Mouse (Mus musculus): ENCODE data around the gene Slc10a7. TPM values are rescaled to one million over a fixed set of nuclear protein-coding genes. Genes with fewer than 3 reads are reported as not detected.
"Not testable (repeated sequence)": the region's sequence is repeated elsewhere in the genome, so short reads cannot be mapped to it uniquely, and the experiment has no call there.

The Slc10a7 gene
- polyA plus RNA-seq, 1 experiment from 2014 or later = 18.4 TPM

DNA sequence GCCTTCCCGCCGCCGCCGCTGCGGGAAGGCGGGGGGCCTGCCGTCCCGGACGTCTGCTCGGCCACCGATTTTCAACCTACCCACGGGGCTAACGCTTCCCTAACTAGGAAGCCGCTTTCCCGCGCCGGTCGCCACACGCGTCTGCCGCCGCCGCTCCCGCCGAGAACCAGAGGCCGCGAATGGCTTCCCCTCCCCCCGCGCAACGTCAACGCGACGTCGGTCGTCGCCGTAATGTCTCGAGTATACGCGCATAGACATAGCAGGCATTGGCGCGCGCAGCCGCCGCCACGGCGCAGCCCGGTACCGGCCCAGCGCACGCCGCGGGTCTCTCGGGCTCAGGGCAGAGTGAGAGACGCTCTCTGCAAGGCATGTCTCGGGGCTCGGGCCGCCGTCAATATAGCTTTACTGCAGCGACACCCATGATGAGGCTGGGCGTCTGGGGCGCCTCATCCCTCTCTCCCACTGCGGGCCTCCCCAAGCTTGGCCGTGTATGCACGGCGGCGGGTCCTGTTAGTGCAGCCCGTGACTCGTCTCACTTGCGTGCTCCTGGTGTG is 350 bp upstream of the Slc10a7 start, which contains the start of gene Rbmxl1:
Gene Rbmxl1 (minus strand): TSS at position 180 of the 554 bp plus-strand sequence.
- no peaks in the 10 kb centered on the region for H3K9me3 ChIP-seq (ENCODE audit: low read length)
- H3K4me3 ChIP-seq (ENCODE audit: low read length) = peak within 1 kb of the TSS; percentile 84
- no peaks in the 10 kb centered on the region for H3K27me3 ChIP-seq (ENCODE audit: insufficient read depth, low read length)
- H3K9ac ChIP-seq (replicated peaks; ENCODE audit: low read length) = peak within 1 kb of the TSS; percentile 99
- under 1% methylated on average over 64 of the region's 70 CpGs for WGBS
- peak; percentile 90 for ATAC-seq (ENCODE audit: low FRiP score, low TSS enrichment)
- H3K36me3 ChIP-seq (ENCODE audit: insufficient read depth, low read length) = peaks cover 25% of the 10 kb centered on the region
- H3K4me1 ChIP-seq (ENCODE audit: insufficient read depth, low read length) = peaks cover 12% of the 10 kb centered on the region
- peak within 1 kb of the TSS; percentile 97 for H3K27ac ChIP-seq (ENCODE audit: low read length)
- peak within 1 kb of the TSS; percentile 96 for H3K4me2 ChIP-seq (replicated peaks; ENCODE audit: low read depth, low read length)

DNA sequence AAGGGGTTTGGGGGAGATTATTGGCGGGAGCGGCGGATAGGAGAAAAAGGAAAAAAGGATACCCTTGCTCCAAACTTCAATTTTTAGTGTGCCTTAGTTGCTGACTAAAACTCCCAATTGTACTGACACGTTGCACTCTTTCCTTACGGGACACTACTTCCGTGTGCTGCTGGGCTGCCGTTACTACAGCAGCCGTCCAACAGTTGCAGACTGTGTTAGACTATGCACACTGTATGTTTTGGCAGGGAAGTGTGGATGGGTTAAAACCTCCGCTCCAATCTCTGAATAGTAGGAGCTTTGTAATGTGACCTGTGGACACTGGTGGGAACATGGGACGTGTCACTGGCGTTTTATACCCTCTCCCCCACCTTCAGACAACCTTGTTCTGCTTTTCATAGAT is 948 bp downstream of the Slc10a7 start:
- peaks cover 12% of the 10 kb centered on the region for H3K36me3 ChIP-seq (ENCODE audit: insufficient read depth, low read length)
- peak overlapping the region; percentile 96 for H3K4me2 ChIP-seq (replicated peaks; ENCODE audit: low read depth, low read length)
- no peak overlapping the region for H3K27ac ChIP-seq (ENCODE audit: low read length)
- ATAC-seq (ENCODE audit: low FRiP score, low TSS enrichment) = 0 out of 2 replicates have a peak, but pooled peaks have one; percentile 35
- peaks cover 12% of the 10 kb centered on the region for H3K4me1 ChIP-seq (ENCODE audit: insufficient read depth, low read length)
- 0% methylated on average over 11 of the region's 11 CpGs for WGBS
- no peaks in the 10 kb centered on the region for H3K9me3 ChIP-seq (ENCODE audit: low read length)
- peak overlapping the region; percentile 84 for H3K4me3 ChIP-seq (ENCODE audit: low read length)
- H3K27me3 ChIP-seq (ENCODE audit: insufficient read depth, low read length) = no peaks in the 10 kb centered on the region
- H3K9ac ChIP-seq (replicated peaks; ENCODE audit: low read length) = peak overlapping the region; percentile 99

DNA sequence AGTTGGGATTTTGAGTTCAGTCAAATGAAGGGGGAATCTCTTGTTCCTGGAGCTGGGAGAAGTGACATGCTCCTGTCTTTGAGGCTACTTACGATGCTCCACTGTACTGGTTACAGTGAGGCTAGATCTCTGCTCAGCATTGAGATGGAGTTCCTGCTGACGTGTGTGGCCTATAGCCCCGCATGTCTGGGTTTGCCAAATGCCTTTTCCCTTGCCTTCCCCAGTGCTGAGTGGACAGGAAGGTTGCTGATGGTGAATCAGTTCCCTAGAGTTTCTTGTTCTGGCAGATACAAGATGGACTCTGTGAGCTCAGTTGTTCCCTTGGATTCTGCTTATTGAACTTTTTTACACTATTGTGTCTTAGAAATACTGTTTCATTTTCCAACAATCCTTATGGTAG is 1.8 kb downstream of the Slc10a7 start:
- ATAC-seq (ENCODE audit: low FRiP score, low TSS enrichment) = no peak
- WGBS = 73% methylated on average over 3 of the region's 3 CpGs
- H3K4me2 ChIP-seq (replicated peaks; ENCODE audit: low read depth, low read length) = no peak overlapping the region

DNA sequence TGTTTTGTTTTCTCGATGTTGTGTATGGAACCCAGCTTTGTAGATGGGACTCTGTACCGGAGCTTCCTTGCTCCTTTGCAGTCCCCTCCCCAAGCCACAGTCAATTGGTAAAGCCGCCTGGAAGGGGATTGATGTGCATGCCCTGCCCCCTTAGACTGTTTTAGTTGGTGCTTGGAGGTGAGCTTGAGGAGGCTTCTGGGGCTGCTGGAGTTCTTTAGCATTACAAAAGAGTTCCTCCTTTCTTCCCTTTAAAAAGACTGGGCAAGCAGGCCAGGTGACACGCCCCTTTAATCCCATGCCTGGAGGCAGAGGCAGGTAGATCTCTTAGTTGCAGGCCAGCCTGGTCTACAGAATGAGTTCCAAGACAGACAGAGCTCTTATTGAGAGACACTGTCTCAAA is 4.0 kb downstream of the Slc10a7 start:
- no peaks in the 10 kb centered on the region for H3K27me3 ChIP-seq (ENCODE audit: insufficient read depth, low read length)
- H3K27ac ChIP-seq (ENCODE audit: low read length) = no peak overlapping the region
- ATAC-seq (ENCODE audit: low FRiP score, low TSS enrichment) = no peak
- no peak overlapping the region for H3K4me2 ChIP-seq (replicated peaks; ENCODE audit: low read depth, low read length)
- H3K9ac ChIP-seq (replicated peaks; ENCODE audit: low read length) = no peak overlapping the region
- H3K9me3 ChIP-seq (ENCODE audit: low read length) = no peaks in the 10 kb centered on the region
- no peak overlapping the region for H3K4me3 ChIP-seq (ENCODE audit: low read length)
- 95% methylated on average over 4 of the region's 4 CpGs for WGBS
- H3K4me1 ChIP-seq (ENCODE audit: insufficient read depth, low read length) = peaks cover 4% of the 10 kb centered on the region; the same call in 1 of the 2 replicates
- peaks cover 14% of the 10 kb centered on the region for H3K36me3 ChIP-seq (ENCODE audit: insufficient read depth, low read length)

More for the DNA sequence above, 1.8 kb downstream of the Slc10a7 start:
- Histone ChIP-seq H3K4me3 (ENCODE audit: low read length) (no peak overlapping the region), H3K9ac (replicated peaks; ENCODE audit: low read length) (0 out of 2 replicates have a peak overlapping the region, but pooled peaks have one; percentile 1), H3K9me3 (ENCODE audit: low read length) (no peaks in the 10 kb centered on the region), H3K36me3 (ENCODE audit: insufficient read depth, low read length) (peaks cover 14% of the 10 kb centered on the region), H3K27me3 (ENCODE audit: insufficient read depth, low read length) (no peaks in the 10 kb centered on the region), H3K27ac (ENCODE audit: low read length) (no peak overlapping the region), H3K4me1 (ENCODE audit: insufficient read depth, low read length) (peaks cover 12% of the 10 kb centered on the region)

DNA sequence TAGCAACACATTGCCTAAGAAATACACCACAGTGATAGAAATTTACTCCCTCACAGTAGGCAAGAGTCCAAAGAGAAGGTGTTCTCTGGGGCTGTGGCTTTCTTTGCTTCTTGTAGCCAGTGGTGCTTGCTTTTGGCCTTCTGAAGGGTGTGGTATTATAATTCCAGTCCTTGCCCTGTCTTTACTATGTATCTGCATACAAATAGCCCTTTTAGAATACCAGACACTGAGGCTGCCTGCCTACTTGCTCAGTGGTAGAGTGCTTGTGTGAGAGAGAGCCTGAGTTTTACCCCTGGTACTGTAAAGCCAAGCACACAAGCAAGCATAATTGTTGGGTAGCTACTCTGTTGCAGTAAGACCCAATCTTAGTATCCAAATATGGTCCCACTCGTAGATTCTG is 5.6 kb downstream of the Slc10a7 start:
- H3K27ac ChIP-seq (ENCODE audit: low read length) = no peak overlapping the region
- ATAC-seq (ENCODE audit: low FRiP score, low TSS enrichment) = no peak
- WGBS = 79% methylated on average over 1 of the region's 1 CpGs
- no peaks in the 10 kb centered on the region for H3K27me3 ChIP-seq (ENCODE audit: insufficient read depth, low read length)
- H3K4me2 ChIP-seq (replicated peaks; ENCODE audit: low read depth, low read length) = no peak overlapping the region
- no peaks in the 10 kb centered on the region for H3K9me3 ChIP-seq (ENCODE audit: low read length)
- H3K4me3 ChIP-seq (ENCODE audit: low read length) = no peak overlapping the region
- no peak overlapping the region for H3K9ac ChIP-seq (replicated peaks; ENCODE audit: low read length)
- peaks cover 4% of the 10 kb centered on the region; the same call in 1 of the 2 replicates for H3K4me1 ChIP-seq (ENCODE audit: insufficient read depth, low read length)
- peaks cover 14% of the 10 kb centered on the region for H3K36me3 ChIP-seq (ENCODE audit: insufficient read depth, low read length)

DNA sequence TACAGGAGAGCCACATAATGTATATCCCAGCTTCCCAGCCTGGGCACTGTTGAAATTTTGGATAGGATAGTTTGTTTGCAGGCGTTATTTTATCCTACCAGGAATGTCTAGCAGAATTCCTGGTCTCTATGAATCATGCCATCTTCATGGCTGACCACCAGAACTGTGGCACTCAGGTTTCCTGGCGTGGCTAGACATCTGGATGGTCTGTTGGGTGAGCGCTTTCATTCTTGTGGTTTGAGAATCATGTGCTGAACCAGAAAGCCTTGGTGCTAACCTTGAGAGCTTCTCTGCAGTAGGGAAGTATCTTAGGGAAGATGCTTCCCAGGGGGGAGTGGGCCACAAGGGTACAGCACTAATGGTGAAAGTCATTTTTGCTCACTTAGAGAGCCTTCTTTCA is 6.0 kb downstream of the Slc10a7 start:
- Histone ChIP-seq H3K27me3 (ENCODE audit: insufficient read depth, low read length) (no peaks in the 10 kb centered on the region), H3K9ac (replicated peaks; ENCODE audit: low read length) (no peak overlapping the region), H3K9me3 (ENCODE audit: low read length) (no peaks in the 10 kb centered on the region), H3K36me3 (ENCODE audit: insufficient read depth, low read length) (peaks cover 14% of the 10 kb centered on the region), H3K4me1 (ENCODE audit: insufficient read depth, low read length) (peaks cover 4% of the 10 kb centered on the region; the same call in 1 of the 2 replicates), H3K4me3 (ENCODE audit: low read length) (no peak overlapping the region), H3K4me2 (replicated peaks; ENCODE audit: low read depth, low read length) (no peak overlapping the region), H3K27ac (ENCODE audit: low read length) (no peak overlapping the region)
- ATAC-seq (ENCODE audit: low FRiP score, low TSS enrichment) = no peak
- 85% methylated on average over 3 of the region's 3 CpGs for WGBS

DNA sequence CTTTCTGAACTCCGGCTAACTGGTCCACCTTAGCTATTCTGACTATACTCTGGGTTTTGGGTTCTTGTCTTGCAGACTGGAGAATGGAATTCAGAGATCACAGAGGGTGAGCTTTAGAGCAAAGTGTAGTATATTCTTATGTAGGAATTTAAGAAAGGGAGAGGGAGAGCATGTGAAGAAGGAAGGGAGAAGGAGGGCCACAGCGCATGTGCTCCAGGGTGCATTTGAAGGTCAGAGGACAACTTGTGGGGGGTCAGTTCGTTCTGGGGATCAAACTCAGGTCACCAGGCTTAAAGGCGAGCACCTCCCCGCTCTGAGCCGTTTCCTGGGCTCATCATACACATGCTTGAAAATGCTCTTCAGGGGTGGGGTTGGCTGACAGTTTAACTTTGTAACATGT is 24.8 kb downstream of the Slc10a7 start:
- no peak overlapping the region for H3K4me3 ChIP-seq (ENCODE audit: low read length)
- no peak overlapping the region for H3K4me2 ChIP-seq (replicated peaks; ENCODE audit: low read depth, low read length)
- H3K4me1 ChIP-seq (ENCODE audit: insufficient read depth, low read length) = no peaks in the 10 kb centered on the region
- H3K9me3 ChIP-seq (ENCODE audit: low read length) = no peaks in the 10 kb centered on the region
- WGBS = 80% methylated on average over 6 of the region's 6 CpGs
- H3K9ac ChIP-seq (replicated peaks; ENCODE audit: low read length) = no peak overlapping the region
- ATAC-seq (ENCODE audit: low FRiP score, low TSS enrichment) = no peak
- H3K27me3 ChIP-seq (ENCODE audit: insufficient read depth, low read length) = no peaks in the 10 kb centered on the region
- H3K27ac ChIP-seq (ENCODE audit: low read length) = no peak overlapping the region
- H3K36me3 ChIP-seq (ENCODE audit: insufficient read depth, low read length) = peaks cover 9% of the 10 kb centered on the region; the same call in 1 of the 2 replicates

DNA sequence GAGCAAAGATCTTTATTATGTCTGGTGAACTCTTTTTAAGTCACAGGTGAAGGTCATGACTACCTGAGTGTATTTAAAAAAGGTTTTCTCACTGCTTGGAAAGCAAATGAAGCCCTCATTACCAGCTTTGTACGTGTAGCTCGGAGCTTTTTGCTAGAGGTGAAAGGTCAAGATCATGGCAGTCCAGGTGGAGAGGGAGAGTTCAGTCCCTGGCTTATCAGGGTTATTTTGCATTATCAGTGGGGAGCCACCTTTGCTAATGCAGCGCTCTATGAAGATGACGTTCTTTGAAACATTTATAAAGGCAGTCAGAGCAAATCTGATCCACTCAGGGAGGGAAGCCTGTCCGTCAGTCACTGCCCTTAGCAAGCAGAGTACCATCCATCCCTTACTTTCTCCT is 27.6 kb downstream of the Slc10a7 start:
- Histone ChIP-seq H3K4me2 (replicated peaks; ENCODE audit: low read depth, low read length) (no peak overlapping the region), H3K4me3 (ENCODE audit: low read length) (no peak overlapping the region), H3K4me1 (ENCODE audit: insufficient read depth, low read length) (no peaks in the 10 kb centered on the region), H3K27ac (ENCODE audit: low read length) (no peak overlapping the region), H3K9ac (replicated peaks; ENCODE audit: low read length) (no peak overlapping the region), H3K36me3 (ENCODE audit: insufficient read depth, low read length) (peaks cover 8% of the 10 kb centered on the region; the same call in 1 of the 2 replicates), H3K9me3 (ENCODE audit: low read length) (no peaks in the 10 kb centered on the region), H3K27me3 (ENCODE audit: insufficient read depth, low read length) (no peaks in the 10 kb centered on the region)
- no peak for ATAC-seq (ENCODE audit: low FRiP score, low TSS enrichment)
- 83% methylated on average over 5 of the region's 5 CpGs for WGBS

DNA sequence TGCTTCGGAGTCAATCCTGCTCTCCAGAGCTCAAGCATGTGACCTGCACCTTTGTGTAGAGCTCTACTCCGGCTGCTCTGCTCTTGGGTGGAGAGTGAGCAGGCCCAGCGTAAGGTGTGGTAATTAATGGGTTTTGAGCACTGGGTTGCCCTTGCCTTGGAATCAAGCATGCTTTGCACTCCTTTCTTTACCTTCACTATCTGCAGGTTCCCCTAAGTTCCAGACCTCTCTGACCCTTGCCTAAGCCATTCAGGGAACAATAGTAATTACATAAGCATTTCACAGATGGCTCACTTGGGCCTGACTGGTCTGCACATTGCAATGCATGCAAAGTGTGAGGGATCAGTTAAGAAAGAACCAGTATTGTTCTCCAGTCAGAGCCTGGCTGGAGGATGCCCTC is 28.6 kb downstream of the Slc10a7 start:
- 90% methylated on average over 3 of the region's 3 CpGs for WGBS
- no peak for ATAC-seq (ENCODE audit: low FRiP score, low TSS enrichment)
- Histone ChIP-seq H3K4me1 (ENCODE audit: insufficient read depth, low read length) (no peaks in the 10 kb centered on the region), H3K4me3 (ENCODE audit: low read length) (no peak overlapping the region), H3K27me3 (ENCODE audit: insufficient read depth, low read length) (no peaks in the 10 kb centered on the region), H3K9ac (replicated peaks; ENCODE audit: low read length) (no peak overlapping the region), H3K9me3 (ENCODE audit: low read length) (no peaks in the 10 kb centered on the region), H3K36me3 (ENCODE audit: insufficient read depth, low read length) (peaks cover 11% of the 10 kb centered on the region; the same call in 1 of the 2 replicates), H3K4me2 (replicated peaks; ENCODE audit: low read depth, low read length) (no peak overlapping the region), H3K27ac (ENCODE audit: low read length) (no peak overlapping the region)

DNA sequence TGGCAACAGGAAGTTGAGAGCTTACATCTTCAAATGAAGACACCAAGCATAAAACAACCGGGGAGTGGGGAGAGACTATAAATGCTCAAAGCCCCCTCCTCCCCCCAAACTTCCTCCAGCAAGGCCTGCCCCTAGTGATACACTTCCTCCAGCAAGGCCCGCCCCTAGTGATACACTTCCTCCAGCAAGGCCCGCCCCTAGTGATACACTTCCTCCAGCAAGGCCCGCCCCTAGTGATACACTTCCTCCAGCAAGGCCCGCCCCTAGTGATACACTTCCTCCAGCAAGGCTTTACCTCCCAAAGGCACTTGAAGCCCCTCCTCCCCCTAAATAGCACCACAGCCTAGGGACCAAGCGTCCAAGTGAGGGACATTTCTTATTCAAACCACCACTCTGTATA is 33.5 kb downstream of the Slc10a7 start:
- WGBS = 85% methylated on average over 3 of the region's 6 CpGs
- H3K4me3 ChIP-seq (ENCODE audit: low read length); ATAC-seq (ENCODE audit: low FRiP score, low TSS enrichment); H3K4me1 ChIP-seq (ENCODE audit: insufficient read depth, low read length); H3K27me3 ChIP-seq (ENCODE audit: insufficient read depth, low read length); H3K27ac ChIP-seq (ENCODE audit: low read length); H3K9ac ChIP-seq (replicated peaks; ENCODE audit: low read length); H3K9me3 ChIP-seq (ENCODE audit: low read length); H3K4me2 ChIP-seq (replicated peaks; ENCODE audit: low read depth, low read length): not testable (repeated sequence)
- H3K36me3 ChIP-seq (ENCODE audit: insufficient read depth, low read length) = peaks cover 11% of the 10 kb centered on the region; the same call in 1 of the 2 replicates
